Mouse (Mus musculus) lung, adult 18-20 months (tissue): ENCODE measurements around the gene Supt4a.
A peak's percentile ranks its signal among the peaks of the same experiment; 100 is the strongest.

Experiments
- DNase-seq, 2 experiments: peaks; one replicate each; pipeline ENCODE4 v3.0.0; 2022; ENCODE audit warnings: mixed read lengths in 2 of 2

The Supt4a gene

GRCm38 (mm10) chr11:87772354-87772753, 35.0 kb downstream of the Supt4a start:
- no peak for DNase-seq

- peak; percentile 88 to 93 for DNase-seq
Observed at GRCm38 (mm10) chr11:87778100-87778765, 40.9 kb downstream of the Supt4a start.

- DNase-seq = no peak
Observed at GRCm38 (mm10) chr11:87778915-87779314, 41.6 kb downstream of the Supt4a start.

GRCm38 (mm10) chr11:87779392-87779791, 42.0 kb downstream of the Supt4a start:
- no peak for DNase-seq

GRCm38 (mm10) chr11:87780130-87780529, 42.8 kb downstream of the Supt4a start:
- DNase-seq = no peak

- DNase-seq = no peak
Observed at GRCm38 (mm10) chr11:87790088-87790487, 52.7 kb downstream of the Supt4a start.
